Mouse (Mus musculus) monocyte, adult 5-6 weeks (primary cell): ENCODE measurements around the gene B3galnt1. TPM values are rescaled to one million over a fixed set of nuclear protein-coding genes. Genes with fewer than 3 reads are reported as not detected.

Source experiments
- ATAC-seq: fragments of 153-309, 156-312 bp; replicated peaks from 2 replicates; pipeline ENCODE4 v1.8.0; 2017; ENCODE audit warnings: mild to moderate bottlenecking; ENCODE audit not compliant: low TSS enrichment, insufficient number of reproducible peaks, severe bottlenecking, poor library complexity, low FRiP score
- total RNA-seq: library from RNA; stranded (forward); fragments of 200-1000, 200-491, 200-594 nt; gene quantifications from 3 replicates; pipeline ENCODE4 v1.2.3, GENCODE M21; 2017

Gene B3galnt1
- total RNA-seq, 1 experiment from 2014 or later: 0.38 TPM

DNA sequence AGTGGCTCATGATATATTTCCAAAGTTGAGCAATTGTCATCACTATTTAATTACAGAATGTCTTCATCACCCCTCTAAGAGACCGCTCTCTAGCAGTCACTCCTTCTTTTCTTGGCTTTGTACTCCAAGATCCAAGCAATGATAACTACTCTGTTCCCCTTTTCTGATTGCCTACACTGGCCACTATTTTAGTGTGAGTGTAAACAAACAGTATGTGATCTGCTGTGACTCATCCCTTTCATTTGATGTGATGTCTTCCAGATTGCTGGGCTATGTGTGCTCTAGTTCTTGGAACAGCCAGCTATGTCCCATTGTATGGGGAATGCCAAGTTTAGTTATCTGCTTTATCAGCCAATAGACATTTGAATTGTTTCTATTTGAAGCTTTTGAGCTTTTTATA lies 71.4 kb downstream of the B3galnt1 start:
- no peak for ATAC-seq

DNA sequence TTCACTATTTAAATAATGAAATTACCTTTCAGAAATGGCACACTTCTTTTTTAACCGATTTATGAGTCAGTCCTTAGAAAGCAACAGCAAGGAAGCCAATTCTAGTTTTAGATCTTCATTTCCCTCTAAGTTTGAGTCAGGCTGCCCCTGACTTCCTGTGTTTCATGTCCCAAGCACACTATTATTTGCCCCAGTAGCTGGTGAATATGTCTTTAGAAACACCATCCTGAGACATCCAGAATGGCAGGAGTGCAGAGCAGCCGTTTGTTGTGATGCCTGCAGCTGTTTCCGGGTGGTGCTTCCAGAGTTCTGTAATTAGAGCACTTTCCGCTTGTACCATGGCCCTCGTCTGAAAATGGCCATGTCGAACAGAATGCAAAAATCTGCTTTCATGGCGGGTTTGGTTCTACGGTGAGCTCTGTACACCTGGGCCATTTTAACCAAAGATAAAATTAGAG lies 73.7 kb downstream of the B3galnt1 start:
- ATAC-seq: no peak

DNA sequence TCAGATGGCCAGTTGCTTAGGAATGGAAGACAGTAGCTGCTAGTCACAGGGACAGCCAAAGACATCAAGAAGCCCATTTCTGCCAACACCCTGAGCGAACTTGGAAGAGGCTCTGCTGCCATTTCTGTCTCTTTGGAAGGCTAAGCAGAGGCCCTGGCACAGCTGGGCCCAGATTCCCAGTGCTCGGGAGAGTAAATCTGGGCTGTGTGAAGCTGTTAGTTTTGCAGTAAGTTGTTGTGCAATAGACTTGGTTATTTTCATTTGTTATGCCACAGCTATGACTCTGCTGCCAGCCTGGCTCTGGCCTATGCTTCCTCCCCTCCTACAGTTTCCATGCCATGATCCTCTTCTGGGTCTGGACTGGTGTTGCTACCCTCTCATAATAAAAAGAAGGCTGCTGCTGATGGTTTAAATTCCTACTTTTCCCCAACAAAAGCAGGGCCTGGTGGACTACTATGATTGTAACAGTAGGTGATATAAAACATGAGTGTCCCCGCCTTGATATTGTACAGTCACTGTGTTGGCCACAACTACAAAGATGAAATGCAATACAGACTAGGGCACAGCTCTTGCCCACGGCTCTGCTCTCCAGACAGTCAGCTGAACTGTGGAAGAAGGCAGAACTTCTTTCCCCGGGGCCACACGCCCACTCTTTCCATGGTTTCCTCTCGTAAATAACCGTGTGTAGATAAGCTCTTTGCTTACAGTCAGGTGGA lies 74.2 kb downstream of the B3galnt1 start:
- no peak for ATAC-seq

Other genes with a start within 250 kb of the B3galnt1 start
- 52.2 to 127 TPM (median 83.2 TPM) in 3 replicates for gene Nmd3, start 123.0 kb upstream of the B3galnt1 start, total RNA-seq